Mouse (Mus musculus) urinary bladder, postnatal 10 days (tissue): ENCODE measurements around the gene Twf2.

Experiments
- DNase-seq: peaks from one replicate; pipeline ENCODE4 v3.0.0; 2022; ENCODE audit warnings: low spot score

Twf2 gene

GRCm38 (mm10) chr9:106211680-106212593 lies 9.0 kb downstream of the Twf2 start:
- DNase-seq: peak; percentile 56

GRCm38 (mm10) chr9:106212594-106212981 lies 9.7 kb downstream of the Twf2 start:
- DNase-seq: no peak

- DNase-seq: no peak
Observed at GRCm38 (mm10) chr9:106215341-106216125, 12.6 kb downstream of the Twf2 start.

- no peak for DNase-seq
Observed at GRCm38 (mm10) chr9:106216971-106217370, 14.1 kb downstream of the Twf2 start.

- no peak for DNase-seq
Observed at GRCm38 (mm10) chr9:106220894-106221523, 18.1 kb downstream of the Twf2 start.

- no peak for DNase-seq
Observed at GRCm38 (mm10) chr9:106222261-106222851, 19.4 kb downstream of the Twf2 start, which contains the start of gene Tlr9. Tlr9 (plus strand) TSS chr9:106222598.

- DNase-seq: no peak
Observed at GRCm38 (mm10) chr9:106222994-106223393, 20.1 kb downstream of the Twf2 start.

GRCm38 (mm10) chr9:106225469-106226150 lies 22.7 kb downstream of the Twf2 start:
- DNase-seq: no peak

GRCm38 (mm10) chr9:106226151-106226682 lies 23.3 kb downstream of the Twf2 start:
- DNase-seq: no peak

- DNase-seq: no peak
Observed at GRCm38 (mm10) chr9:106227790-106228429, 25.0 kb downstream of the Twf2 start.

- no peak for DNase-seq
Observed at GRCm38 (mm10) chr9:106230051-106230733, 27.3 kb downstream of the Twf2 start.

GRCm38 (mm10) chr9:106230734-106231106 lies 27.8 kb downstream of the Twf2 start:
- no peak for DNase-seq

GRCm38 (mm10) chr9:106231220-106231619 lies 28.3 kb downstream of the Twf2 start:
- no peak for DNase-seq

- DNase-seq: no peak
Observed at GRCm38 (mm10) chr9:106231816-106232215, 28.9 kb downstream of the Twf2 start.

GRCm38 (mm10) chr9:106232956-106233355 lies 30.0 kb downstream of the Twf2 start:
- no peak for DNase-seq

GRCm38 (mm10) chr9:106233953-106234352 lies 31.0 kb downstream of the Twf2 start:
- DNase-seq: no peak

- DNase-seq: no peak
Observed at GRCm38 (mm10) chr9:106235194-106235830, 32.4 kb downstream of the Twf2 start.

- no peak for DNase-seq
Observed at GRCm38 (mm10) chr9:106236156-106236817, 33.4 kb downstream of the Twf2 start.

- no peak for DNase-seq
Observed at GRCm38 (mm10) chr9:106236818-106237211, 33.9 kb downstream of the Twf2 start.
